Mouse (Mus musculus): ENCODE data around the gene Abcf3. TPM values are rescaled to one million over a fixed set of nuclear protein-coding genes. Genes with fewer than 3 reads are reported as not detected.

Gene Abcf3
- polyA plus RNA-seq, 1 experiment from 2014 or later, result 50.9 TPM

- peak overlapping the region; percentile 75 for H3K9ac ChIP-seq (ENCODE audit: low read depth, low read length)
- H3K27ac ChIP-seq (ENCODE audit: low read depth, low read length), result peak overlapping the region; percentile 44; the same call in 1 of the 2 replicates
- ATAC-seq (replicated peaks; ENCODE audit: low FRiP score) (no peak), DNase-seq (ENCODE audit: low spot score) (peak; percentile 43)
- H3K27me3 ChIP-seq (replicated peaks; ENCODE audit: control insufficient read depth, insufficient read depth, low read length), result no peaks in the 10 kb centered on the region
- peak overlapping the region; percentile 76 for H3K4me3 ChIP-seq (ENCODE audit: low read depth, low read length)
- peaks cover 38% of the 10 kb centered on the region for H3K36me3 ChIP-seq (ENCODE audit: control insufficient read depth, insufficient read depth, low read length)
- H3K4me2 ChIP-seq, result peak overlapping the region; percentile 72
- no peaks in the 10 kb centered on the region for H3K9me3 ChIP-seq (ENCODE audit: control insufficient read depth, low read length)
- 21% methylated on average over 5 of the region's 5 CpGs for WGBS
- peaks cover 28% of the 10 kb centered on the region for H3K4me1 ChIP-seq (replicated peaks; ENCODE audit: control insufficient read depth, insufficient read depth, low read length)
Measured at GRCm38 (mm10) chr16:20537071-20537471, 11.3 kb upstream of the Abcf3 start.

GRCm38 (mm10) chr16:20537601-20538320 lies 10.6 kb upstream of the Abcf3 start:
- Histone ChIP-seq H3K9me3 (ENCODE audit: control insufficient read depth, low read length) (no peaks in the 10 kb centered on the region), H3K4me1 (replicated peaks; ENCODE audit: control insufficient read depth, insufficient read depth, low read length) (peaks cover 28% of the 10 kb centered on the region), H3K36me3 (ENCODE audit: control insufficient read depth, insufficient read depth, low read length) (peaks cover 44% of the 10 kb centered on the region), H3K4me3 (ENCODE audit: low read depth, low read length) (peak overlapping the region; percentile 76), H3K27me3 (replicated peaks; ENCODE audit: control insufficient read depth, insufficient read depth, low read length) (no peaks in the 10 kb centered on the region), H3K27ac (ENCODE audit: low read depth, low read length) (0 out of 2 replicates have a peak overlapping the region, but pooled peaks have one; percentile 44), H3K9ac (ENCODE audit: low read depth, low read length) (peak overlapping the region; percentile 75), H3K4me2 (peak overlapping the region; percentile 72)
- 37% methylated on average over 6 of the region's 6 CpGs for WGBS
- ATAC-seq (replicated peaks; ENCODE audit: low FRiP score) (no peak), DNase-seq (ENCODE audit: low spot score) (no peak)

- Histone ChIP-seq H3K27me3 (replicated peaks; ENCODE audit: control insufficient read depth, insufficient read depth, low read length) (no peaks in the 10 kb centered on the region), H3K9ac (ENCODE audit: low read depth, low read length) (no peak overlapping the region), H3K36me3 (ENCODE audit: control insufficient read depth, insufficient read depth, low read length) (peaks cover 52% of the 10 kb centered on the region), H3K9me3 (ENCODE audit: control insufficient read depth, low read length) (no peaks in the 10 kb centered on the region), H3K4me2 (no peak overlapping the region), H3K27ac (ENCODE audit: low read depth, low read length) (no peak overlapping the region), H3K4me1 (replicated peaks; ENCODE audit: control insufficient read depth, insufficient read depth, low read length) (peaks cover 28% of the 10 kb centered on the region), H3K4me3 (ENCODE audit: low read depth, low read length) (no peak overlapping the region)
- ATAC-seq (replicated peaks; ENCODE audit: low FRiP score) (no peak), DNase-seq (ENCODE audit: low spot score) (no peak)
- 53% methylated on average over 3 of the region's 3 CpGs for WGBS
Measured at GRCm38 (mm10) chr16:20539649-20540048, 8.7 kb upstream of the Abcf3 start.

- DNase-seq (ENCODE audit: low spot score), result no peak
- ATAC-seq (replicated peaks; ENCODE audit: low FRiP score), result no peak
- Histone ChIP-seq H3K4me3 (ENCODE audit: low read depth, low read length) (no peak overlapping the region; the same call in 1 of the 2 replicates), H3K36me3 (ENCODE audit: control insufficient read depth, insufficient read depth, low read length) (peaks cover 54% of the 10 kb centered on the region), H3K9ac (ENCODE audit: low read depth, low read length) (no peak overlapping the region), H3K9me3 (ENCODE audit: control insufficient read depth, low read length) (no peaks in the 10 kb centered on the region), H3K27ac (ENCODE audit: low read depth, low read length) (no peak overlapping the region), H3K27me3 (replicated peaks; ENCODE audit: control insufficient read depth, insufficient read depth, low read length) (no peaks in the 10 kb centered on the region), H3K4me1 (replicated peaks; ENCODE audit: control insufficient read depth, insufficient read depth, low read length) (peaks cover 28% of the 10 kb centered on the region), H3K4me2 (peak overlapping the region; percentile 28; the same call in 1 of the 2 replicates)
- 51% methylated on average over 4 of the region's 4 CpGs for WGBS
Measured at GRCm38 (mm10) chr16:20540438-20540837, 7.9 kb upstream of the Abcf3 start.

- H3K36me3 ChIP-seq (ENCODE audit: control insufficient read depth, insufficient read depth, low read length), result peaks cover 38% of the 10 kb centered on the region
- no peak for ATAC-seq (replicated peaks; ENCODE audit: low FRiP score)
- no peaks in the 10 kb centered on the region for H3K9me3 ChIP-seq (ENCODE audit: control insufficient read depth, low read length)
- peaks cover 12% of the 10 kb centered on the region for H3K4me1 ChIP-seq (replicated peaks; ENCODE audit: control insufficient read depth, insufficient read depth, low read length)
- WGBS, result 90% methylated on average over 10 of the region's 10 CpGs
- DNase-seq (ENCODE audit: low spot score), result no peak
- no peak overlapping the region for H3K27ac ChIP-seq (ENCODE audit: low read depth, low read length)
- H3K27me3 ChIP-seq (replicated peaks; ENCODE audit: control insufficient read depth, insufficient read depth, low read length), result no peaks in the 10 kb centered on the region
- H3K4me3 ChIP-seq (ENCODE audit: low read depth, low read length), result no peak overlapping the region
- H3K9ac ChIP-seq (ENCODE audit: low read depth, low read length), result no peak overlapping the region
- H3K4me2 ChIP-seq, result no peak overlapping the region
Measured at GRCm38 (mm10) chr16:20545696-20546095, 2.7 kb upstream of the Abcf3 start.

GRCm38 (mm10) chr16:20547423-20547822 lies 954 bp upstream of the Abcf3 start:
- 62% methylated on average over 5 of the region's 5 CpGs for WGBS
- H3K9ac ChIP-seq (ENCODE audit: low read depth, low read length), result peak overlapping the region; percentile 74

GRCm38 (mm10) chr16:20549161-20549560 lies 784 bp downstream of the Abcf3 start:
- Histone ChIP-seq H3K36me3 (ENCODE audit: control insufficient read depth, insufficient read depth, low read length) (peaks cover 38% of the 10 kb centered on the region), H3K4me2 (peak overlapping the region; percentile 94), H3K27ac (ENCODE audit: low read depth, low read length) (peak overlapping the region; percentile 45; the same call in 1 of the 2 replicates), H3K9me3 (ENCODE audit: control insufficient read depth, low read length) (no peaks in the 10 kb centered on the region), H3K4me1 (replicated peaks; ENCODE audit: control insufficient read depth, insufficient read depth, low read length) (peaks cover 12% of the 10 kb centered on the region), H3K9ac (ENCODE audit: low read depth, low read length) (peak overlapping the region; percentile 83), H3K27me3 (replicated peaks; ENCODE audit: control insufficient read depth, insufficient read depth, low read length) (no peaks in the 10 kb centered on the region), H3K4me3 (ENCODE audit: low read depth, low read length) (peak overlapping the region; percentile 91)
- no peak for DNase-seq (ENCODE audit: low spot score)
- WGBS, result 47% methylated on average over 9 of the region's 9 CpGs
- no peak; the same call in 1 of the 2 replicates for ATAC-seq (replicated peaks; ENCODE audit: low FRiP score)

More at GRCm38 (mm10) chr16:20547423-20547822, 954 bp upstream of the Abcf3 start:
- ATAC-seq (replicated peaks; ENCODE audit: low FRiP score), result no peak
- H3K4me1 ChIP-seq (replicated peaks; ENCODE audit: control insufficient read depth, insufficient read depth, low read length), result peaks cover 12% of the 10 kb centered on the region
- no peaks in the 10 kb centered on the region for H3K27me3 ChIP-seq (replicated peaks; ENCODE audit: control insufficient read depth, insufficient read depth, low read length)
- H3K9me3 ChIP-seq (ENCODE audit: control insufficient read depth, low read length), result no peaks in the 10 kb centered on the region
- H3K27ac ChIP-seq (ENCODE audit: low read depth, low read length), result peak overlapping the region; percentile 76
- no peak for DNase-seq (ENCODE audit: low spot score)
- H3K4me2 ChIP-seq, result peak overlapping the region; percentile 94
- H3K4me3 ChIP-seq (ENCODE audit: low read depth, low read length), result peak overlapping the region; percentile 91
- peaks cover 40% of the 10 kb centered on the region for H3K36me3 ChIP-seq (ENCODE audit: control insufficient read depth, insufficient read depth, low read length)

- Histone ChIP-seq H3K27ac (ENCODE audit: low read depth, low read length) (no peak overlapping the region), H3K4me3 (ENCODE audit: low read depth, low read length) (no peak overlapping the region), H3K9ac (ENCODE audit: low read depth, low read length) (no peak overlapping the region), H3K27me3 (replicated peaks; ENCODE audit: control insufficient read depth, insufficient read depth, low read length) (no peaks in the 10 kb centered on the region), H3K36me3 (ENCODE audit: control insufficient read depth, insufficient read depth, low read length) (peaks cover 38% of the 10 kb centered on the region), H3K4me2 (no peak overlapping the region), H3K4me1 (replicated peaks; ENCODE audit: control insufficient read depth, insufficient read depth, low read length) (peaks cover 12% of the 10 kb centered on the region), H3K9me3 (ENCODE audit: control insufficient read depth, low read length) (no peaks in the 10 kb centered on the region)
- WGBS, result 91% methylated on average over 5 of the region's 5 CpGs
- DNase-seq (ENCODE audit: low spot score) (no peak), ATAC-seq (replicated peaks; ENCODE audit: low FRiP score) (no peak)
Measured at GRCm38 (mm10) chr16:20551691-20552090, 3.3 kb downstream of the Abcf3 start.

- H3K4me2 ChIP-seq, result no peak overlapping the region
- peaks cover 39% of the 10 kb centered on the region for H3K36me3 ChIP-seq (ENCODE audit: control insufficient read depth, insufficient read depth, low read length)
- H3K4me1 ChIP-seq (replicated peaks; ENCODE audit: control insufficient read depth, insufficient read depth, low read length), result peaks cover 8% of the 10 kb centered on the region
- no peaks in the 10 kb centered on the region for H3K9me3 ChIP-seq (ENCODE audit: control insufficient read depth, low read length)
- no peak for ATAC-seq (replicated peaks; ENCODE audit: low FRiP score)
- H3K9ac ChIP-seq (ENCODE audit: low read depth, low read length), result no peak overlapping the region
- no peak overlapping the region for H3K27ac ChIP-seq (ENCODE audit: low read depth, low read length)
- no peak overlapping the region for H3K4me3 ChIP-seq (ENCODE audit: low read depth, low read length)
- H3K27me3 ChIP-seq (replicated peaks; ENCODE audit: control insufficient read depth, insufficient read depth, low read length), result no peaks in the 10 kb centered on the region
- WGBS, result 75% methylated on average over 1 of the region's 1 CpGs
- DNase-seq (ENCODE audit: low spot score), result no peak
Measured at GRCm38 (mm10) chr16:20552594-20552993, 4.2 kb downstream of the Abcf3 start.
